Mouse (Mus musculus) ES-CJ7 (cell line): Measurements from ENCODE around the gene Kctd7.

Experiments used
- DNase-seq: peaks from one replicate; pipeline ENCODE4 v3.0.0; 2011; ENCODE audit warnings: low read depth, low spot score

The Kctd7 gene

DNA sequence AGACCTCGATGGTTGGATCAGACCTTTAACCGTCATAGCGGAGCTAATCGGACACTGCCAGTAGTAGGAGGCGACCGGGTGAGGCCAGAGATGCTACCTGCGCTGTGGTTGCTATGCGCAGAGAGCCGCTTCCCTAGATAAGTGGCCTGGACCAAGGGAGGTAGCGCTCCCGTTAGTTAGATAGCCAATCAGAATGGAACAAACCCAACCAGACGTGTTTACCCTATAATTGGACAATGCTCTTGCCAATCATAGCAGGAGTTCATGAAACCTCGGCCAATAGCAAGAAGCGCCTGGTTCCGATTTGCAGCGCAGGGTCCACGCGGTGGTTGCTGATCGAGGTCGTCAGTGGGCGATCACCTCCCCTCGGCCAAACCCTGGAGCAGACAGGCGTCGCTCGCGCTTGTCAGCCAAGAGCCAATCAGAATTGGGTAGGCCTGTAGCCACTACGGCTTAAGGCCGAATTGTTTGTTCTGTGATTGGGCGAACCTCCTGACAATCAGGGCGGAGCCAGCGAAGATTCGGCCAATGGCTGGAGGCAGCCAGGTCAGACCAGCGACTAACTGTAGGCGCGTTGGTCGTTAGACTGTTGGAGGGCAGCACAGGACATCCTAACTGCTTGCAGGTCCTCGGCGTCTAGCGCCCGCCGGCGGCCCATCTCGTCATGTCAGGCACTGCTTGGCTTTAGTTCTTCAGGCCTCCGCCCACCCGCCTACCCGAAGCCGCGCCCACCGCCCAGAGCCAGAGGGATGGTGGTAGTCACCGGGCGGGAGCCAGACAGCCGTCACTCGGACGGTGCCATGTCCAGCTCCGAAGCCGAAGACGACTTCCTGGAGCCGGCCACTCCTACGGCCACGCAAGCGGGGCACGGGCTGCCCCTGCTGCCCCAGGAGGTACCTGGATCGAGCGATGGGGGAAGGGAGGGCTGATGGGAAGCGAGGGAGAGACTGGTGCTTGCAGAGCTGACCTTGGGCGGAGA is at the start of gene Kctd7:
Gene Kctd7, plus strand, starts transcription at position 528 of the 979 bp plus-strand sequence.
- peak; percentile 98 for DNase-seq

DNA sequence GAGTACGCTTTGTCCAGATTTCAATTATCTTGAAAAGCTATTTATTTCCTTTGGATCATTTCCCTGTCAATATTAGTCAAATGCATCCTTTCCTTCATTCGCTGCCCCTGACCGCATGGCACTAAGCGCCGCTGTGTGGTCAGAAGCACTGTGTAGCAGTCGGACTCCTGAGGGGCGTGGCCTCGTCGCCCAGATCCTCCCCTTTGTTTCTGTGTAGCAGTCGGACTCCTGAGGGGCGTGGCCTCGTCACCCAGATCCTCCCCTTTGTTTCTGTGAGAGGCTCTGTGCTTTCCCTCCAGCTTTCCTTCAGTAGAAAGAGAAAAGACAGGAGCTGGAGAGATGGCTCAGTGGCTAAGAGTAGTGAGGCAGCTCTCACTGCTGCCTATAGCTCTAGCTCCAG is 47.9 kb upstream of the Kctd7 start:
- DNase-seq: peak; percentile 87

- no peak for DNase-seq
Measured at GRCm38 (mm10) chr5:130097837-130098236, 46.8 kb upstream of the Kctd7 start.

DNA sequence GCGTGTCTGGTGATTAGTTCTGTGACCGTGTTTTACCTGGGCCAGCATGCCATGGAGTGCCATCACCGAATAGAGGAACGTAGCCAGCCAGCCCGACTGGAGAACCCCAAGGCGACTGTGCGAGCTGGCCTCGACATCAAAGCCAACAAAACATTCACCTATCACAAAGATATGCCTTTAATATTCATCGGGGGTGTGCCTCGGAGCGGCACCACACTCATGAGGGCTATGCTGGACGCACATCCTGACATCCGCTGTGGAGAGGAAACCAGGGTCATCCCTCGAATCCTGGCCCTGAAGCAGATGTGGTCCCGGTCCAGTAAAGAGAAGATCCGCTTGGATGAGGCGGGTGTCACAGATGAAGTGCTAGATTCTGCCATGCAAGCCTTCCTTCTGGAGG is 42.9 kb upstream of the Kctd7 start:
- DNase-seq: no peak

DNA sequence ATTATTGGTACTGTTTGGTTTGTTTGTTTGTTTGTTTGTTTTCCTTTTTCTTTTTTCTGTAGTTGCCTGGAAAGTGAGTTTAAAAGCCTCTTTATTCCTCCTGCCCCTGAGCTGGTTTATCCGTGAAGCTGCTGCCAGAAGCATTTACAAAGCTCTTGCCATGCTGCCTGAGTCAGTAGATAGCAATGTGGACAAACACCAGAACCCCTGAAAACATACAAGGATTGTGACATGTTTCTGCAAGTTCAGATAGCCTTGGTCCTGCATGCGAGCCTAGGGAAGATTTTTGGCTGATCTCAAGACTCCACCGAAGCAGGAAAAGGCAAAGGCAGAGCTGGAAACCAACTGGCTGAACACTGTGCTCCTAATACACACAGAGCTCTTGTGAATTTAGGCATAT is 35.3 kb upstream of the Kctd7 start:
- DNase-seq: no peak

DNA sequence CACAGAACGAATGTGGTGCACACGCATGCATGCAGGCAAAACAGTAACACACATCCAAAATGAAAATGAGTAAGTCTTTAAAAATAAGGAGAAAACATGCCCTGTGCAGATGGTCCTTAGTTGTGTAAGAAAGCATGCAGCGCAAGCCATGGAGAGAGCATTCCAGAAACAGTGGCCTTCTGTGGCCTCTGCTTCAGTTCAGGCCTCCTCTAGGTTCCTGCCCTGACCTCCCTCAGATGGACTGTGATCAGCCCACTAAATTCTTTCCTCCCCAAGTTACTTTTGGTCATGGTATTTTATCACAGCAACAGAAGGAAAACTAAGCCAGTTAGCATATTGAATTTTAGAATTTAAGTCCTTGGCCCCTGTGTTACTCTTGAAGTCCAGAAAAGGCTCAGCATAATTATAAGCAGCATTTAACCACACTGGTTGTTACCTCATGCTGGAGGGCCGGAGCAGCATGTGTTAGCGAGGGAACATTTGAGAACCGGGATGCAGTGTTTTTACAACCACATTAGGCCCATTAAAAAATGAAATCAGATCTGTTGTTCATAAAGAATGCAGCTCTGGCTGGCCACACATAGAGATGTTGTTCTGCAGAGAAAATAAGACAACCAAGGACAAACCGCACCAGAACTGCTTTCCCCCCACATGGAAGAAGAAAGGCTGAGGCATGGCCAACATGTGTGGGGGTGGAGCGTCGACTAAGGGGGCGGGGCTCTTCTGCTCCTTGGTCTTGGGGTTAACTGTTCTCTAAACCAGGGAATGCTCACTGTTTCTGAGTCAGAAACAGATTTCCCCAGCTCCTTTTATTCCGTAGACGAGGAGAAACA is 33.8 kb upstream of the Kctd7 start:
- no peak for DNase-seq

DNA sequence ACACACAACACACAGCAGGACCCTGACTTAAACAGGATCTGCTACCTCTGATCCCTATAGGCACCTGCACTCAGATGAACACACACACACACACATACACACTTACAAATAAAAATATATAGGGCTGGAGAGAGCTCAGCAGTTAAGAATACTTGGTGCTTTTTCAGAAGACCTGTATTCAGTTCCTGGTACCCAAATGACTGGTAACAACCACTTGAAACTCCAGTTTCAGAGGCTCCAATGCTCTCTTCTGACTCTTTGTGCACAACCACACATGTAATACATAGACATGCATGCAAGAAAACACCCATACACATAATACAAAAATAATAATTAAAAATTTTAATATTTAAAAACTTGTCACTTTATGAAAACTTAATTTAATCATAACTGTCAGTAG is 32.0 kb upstream of the Kctd7 start:
- no peak for DNase-seq

GRCm38 (mm10) chr5:130116116-130116515 is 28.5 kb upstream of the Kctd7 start:
- no peak for DNase-seq

GRCm38 (mm10) chr5:130116857-130117256 is 27.8 kb upstream of the Kctd7 start:
- no peak for DNase-seq

- DNase-seq: no peak
Measured at GRCm38 (mm10) chr5:130117932-130118331, 26.7 kb upstream of the Kctd7 start.

- DNase-seq: no peak
Measured at GRCm38 (mm10) chr5:130119236-130119635, 25.4 kb upstream of the Kctd7 start.

- DNase-seq: no peak
Measured at GRCm38 (mm10) chr5:130120070-130120736, 24.5 kb upstream of the Kctd7 start.

DNA sequence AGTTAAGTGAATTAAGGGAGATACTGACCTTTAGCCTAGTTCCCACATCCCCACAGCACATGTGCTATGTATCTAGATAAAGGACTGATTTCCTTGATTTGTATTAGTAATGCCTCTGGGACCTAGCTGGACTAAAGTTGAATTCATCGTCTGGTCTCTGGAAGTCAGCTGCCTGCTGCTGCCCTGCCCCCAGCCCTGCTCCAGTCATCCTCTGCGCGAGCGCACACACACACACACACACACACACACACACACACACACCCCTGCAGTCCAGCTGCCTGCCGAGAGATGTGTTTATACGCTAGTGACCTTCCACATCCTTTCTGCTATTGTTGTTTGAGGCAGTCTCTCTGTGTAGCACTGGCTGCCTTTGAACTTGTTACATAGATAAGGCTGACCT is 23.8 kb upstream of the Kctd7 start:
- no peak for DNase-seq

GRCm38 (mm10) chr5:130122355-130122754 is 22.3 kb upstream of the Kctd7 start:
- DNase-seq: no peak

DNA sequence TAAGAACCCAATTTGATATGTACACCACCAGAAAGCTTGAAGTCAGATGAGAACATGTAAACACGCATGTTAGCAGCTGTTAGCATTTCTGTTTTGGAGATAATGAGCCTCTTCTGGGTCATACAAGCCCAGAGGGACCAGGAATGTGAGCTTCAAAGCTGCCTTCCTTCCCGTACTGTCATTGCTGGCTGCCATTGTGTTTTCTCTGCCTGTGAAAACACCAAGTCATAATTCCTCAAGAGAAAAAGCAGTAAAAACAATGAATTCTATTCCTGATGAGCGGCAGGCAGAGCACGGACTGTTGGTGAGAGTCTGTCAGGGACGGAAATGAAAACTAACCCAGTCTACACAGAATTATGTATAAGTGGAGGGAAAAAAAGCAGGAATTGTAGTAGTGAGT is 20.4 kb upstream of the Kctd7 start:
- no peak for DNase-seq

GRCm38 (mm10) chr5:130128686-130129523 is 15.8 kb upstream of the Kctd7 start:
- DNase-seq: no peak

DNA sequence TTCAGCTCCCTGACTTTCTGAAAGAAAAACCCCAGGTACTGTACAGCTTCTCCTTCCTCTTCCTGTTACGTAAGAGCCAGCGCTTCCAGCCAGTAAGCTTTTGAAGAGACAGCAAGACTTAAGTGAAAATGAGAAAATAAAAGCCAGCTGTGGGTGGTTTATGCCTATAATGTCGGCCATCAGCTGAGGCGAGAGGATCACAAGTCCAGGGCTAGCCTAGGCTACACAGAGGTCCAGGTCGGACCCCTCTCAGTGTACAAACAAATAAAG is 15.2 kb upstream of the Kctd7 start:
- no peak for DNase-seq

DNA sequence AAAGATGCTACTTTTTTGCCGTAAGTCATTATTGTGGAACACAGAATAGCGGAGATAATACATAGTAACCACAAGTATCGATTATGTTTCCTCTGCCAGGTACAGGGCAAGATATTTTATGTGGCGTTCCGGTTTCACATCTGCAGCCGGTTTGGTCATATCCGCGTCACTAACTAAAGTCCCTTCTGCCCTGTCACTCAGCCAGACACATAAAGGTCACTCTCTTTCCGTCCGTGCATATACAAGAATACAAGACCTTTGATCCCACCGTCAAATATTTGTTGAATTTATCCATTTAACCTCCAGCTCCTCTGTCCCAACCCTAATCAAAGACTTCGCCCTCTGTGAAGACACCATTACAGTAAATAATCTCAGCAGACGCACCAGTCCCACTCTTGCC is 8.1 kb upstream of the Kctd7 start:
- DNase-seq: no peak

GRCm38 (mm10) chr5:130139393-130139792 is 5.3 kb upstream of the Kctd7 start:
- peak; percentile 57 for DNase-seq

DNA sequence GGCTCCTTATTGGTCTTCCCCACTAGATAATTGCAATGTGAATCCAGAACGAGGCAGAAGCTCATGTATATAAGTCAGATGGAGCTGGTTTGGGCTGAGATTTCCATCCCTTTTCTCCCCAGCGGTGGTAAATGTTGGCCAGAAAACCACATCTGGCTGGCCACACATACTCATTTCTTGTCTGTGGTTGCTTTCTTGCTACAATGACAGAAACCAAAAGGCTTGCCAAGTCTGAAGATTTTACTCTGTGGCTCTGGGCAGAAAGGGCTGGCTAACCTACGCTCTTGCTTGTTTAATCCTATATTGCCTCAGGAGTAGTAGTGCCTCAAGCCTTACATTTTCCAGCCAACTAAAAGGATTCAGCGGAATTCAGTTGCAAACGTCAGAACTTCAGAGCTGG is 3.5 kb upstream of the Kctd7 start:
- DNase-seq: no peak

GRCm38 (mm10) chr5:130142041-130142440 is 2.6 kb upstream of the Kctd7 start:
- DNase-seq: no peak
